Mouse (Mus musculus) G1E (cell line): ENCODE results near the gene Nrarp.

Experiments
- CTCF ChIP-seq: IDR thresholded peaks from 2 replicates; pipeline ENCODE4 v1.5.1; 2012; ENCODE audit warnings: low read depth, low read length, inconsistent platforms, mixed read lengths
- GATA1 ChIP-seq: IDR thresholded peaks from 2 replicates; pipeline ENCODE4 v1.6.1; 2012; ENCODE audit warnings: borderline replicate concordance, low read length, inconsistent platforms, mixed read lengths
- GATA2 ChIP-seq: IDR thresholded peaks from 2 replicates; pipeline ENCODE4 v1.6.1; 2012; ENCODE audit warnings: low read depth, low read length, inconsistent platforms, borderline replicate concordance

- TF ChIP-seq CTCF: no peak
- no peak for TF ChIP-seq GATA1
- no peak for TF ChIP-seq GATA2
These were observed 30.1 kb downstream of the Nrarp start for GRCm38 (mm10) chr2:25210686-25211085.
